ENCODE assay signal across 9 mouse cellular contexts in the genomic region with DNA sequence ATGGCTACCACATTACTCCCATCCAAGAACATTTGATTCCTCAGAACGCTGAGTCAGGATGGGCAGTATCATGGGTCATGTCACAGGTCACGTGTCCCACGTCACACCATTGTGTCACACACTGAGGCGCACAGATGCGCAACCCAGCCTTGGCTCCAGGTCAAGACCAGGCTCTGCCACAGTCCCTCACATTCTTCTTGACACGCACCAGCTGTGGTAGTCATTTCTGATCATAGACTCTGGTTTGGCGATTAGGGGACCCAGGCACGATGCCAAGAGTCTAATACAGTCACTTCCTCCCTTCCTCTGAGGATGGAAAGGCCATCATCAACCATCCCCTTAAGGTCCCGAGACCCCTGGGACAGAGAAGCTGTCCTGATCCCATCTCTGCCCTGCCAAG. TPM values are rescaled to one million over a fixed set of nuclear protein-coding genes. Genes with fewer than 3 reads are reported as not detected.
DNase-seq lines count a peak whose midpoint lies in the region; ATAC-seq and TF ChIP-seq lines count a peak whose summit lies in the region.
"Had no signal": no experiment of that assay in that cellular context is flagged by ENCODE, and none has a peak within 500 bp of the region (broad histone marks: within the 10 kb centered on the region; RNA-seq: fewer than 3 reads in every experiment).

No protein-coding gene starts in this region.

- DNase-seq in heart, adult 18-20 months: peak; percentile 63 to 77
- peak; percentile 86 for DNase-seq in lung, embryonic 14.5 days
- no peak for DNase-seq in lung, adult 2 months
- DNase-seq in heart, postnatal 36 days: peak; percentile 61 to 64
- DNase-seq in lung, postnatal 4 days: peak; percentile 59 to 80
- DNase-seq in layer of hippocampus, adult 2 months (ENCODE audit: low spot score in 2 of 2): no peak

- no peak for TF ChIP-seq POLR2A in lung, adult 2 months (IDR thresholded peaks at IDR 0.05; ENCODE audit: borderline replicate concordance, extremely low read depth, low read depth, low read length)

- no peak for TF ChIP-seq CTCF in lung, embryonic 14.5 days (IDR thresholded peaks at IDR 0.05; ENCODE audit: low read depth)
- TF ChIP-seq CTCF in lung, adult 2 months (IDR thresholded peaks at IDR 0.05; ENCODE audit: insufficient read depth, low read length): no peak
- TF ChIP-seq CTCF in layer of hippocampus, adult 2 months (conservative IDR thresholded peaks at IDR 0.05): no peak

- H3K4me2 ChIP-seq in heart, embryonic 12.5 days: no peak overlapping the region
- H3K4me2 ChIP-seq in lung, embryonic 14.5 days: no peak overlapping the region
- H3K4me2 ChIP-seq: hindbrain, embryonic 15.5 days had no signal

- H3K27me3 ChIP-seq in heart, embryonic 12.5 days (replicated peaks): no peaks in the 10 kb centered on the region
- H3K27me3 ChIP-seq in lung, embryonic 14.5 days (ENCODE audit: insufficient read depth, low read length): no peaks in the 10 kb centered on the region
- H3K27me3 ChIP-seq: hindbrain, embryonic 15.5 days had no signal

- no peak overlapping the region for H3K9ac ChIP-seq in heart, embryonic 12.5 days
- no peak overlapping the region for H3K9ac ChIP-seq in lung, embryonic 14.5 days
- H3K9ac ChIP-seq: hindbrain, embryonic 15.5 days had no signal

- no peak overlapping the region for H3K4me3 ChIP-seq in heart, embryonic 12.5 days
- H3K4me3 ChIP-seq in lung, embryonic 14.5 days (ENCODE audit: low read depth, low read length): no peak overlapping the region
- H3K4me3 ChIP-seq in lung, adult 2 months (replicated peaks; ENCODE audit: extremely low read depth, low read depth, low read length): no peak overlapping the region
- no peak overlapping the region for H3K4me3 ChIP-seq in layer of hippocampus, adult 2 months
- H3K4me3 ChIP-seq: hindbrain, embryonic 15.5 days had no signal

- intact Hi-C loops in heart, postnatal 36 days (cut with DNase I): loop anchor here (2.0 kb wide), 1 partner anchor 43 kb away; the partner anchor contains the start of gene Zfp423

- H3K9me3 ChIP-seq in heart, embryonic 12.5 days (replicated peaks): no peaks in the 10 kb centered on the region
- H3K9me3 ChIP-seq in lung, embryonic 14.5 days (ENCODE audit: low read depth, low read length): no peaks in the 10 kb centered on the region
- H3K9me3 ChIP-seq: hindbrain, embryonic 15.5 days had no signal

- ATAC-seq in heart, embryonic 12.5 days (ENCODE audit: insufficient number of reproducible peaks, low FRiP score): no peak
- ATAC-seq in lung, embryonic 14.5 days (ENCODE audit: insufficient read depth): peak; percentile 42; the same call in 1 of the 2 replicates
- ATAC-seq in erythroid progenitor cell, adult 5-6 weeks (replicated peaks; ENCODE audit: low FRiP score, poor library complexity, severe bottlenecking): no peak

- H3K36me3 ChIP-seq in heart, embryonic 12.5 days: no peaks in the 10 kb centered on the region
- H3K36me3 ChIP-seq in lung, embryonic 14.5 days (ENCODE audit: insufficient read depth): no peaks in the 10 kb centered on the region
- H3K36me3 ChIP-seq: hindbrain, embryonic 15.5 days had no signal

- no peak overlapping the region for H3K27ac ChIP-seq in heart, embryonic 12.5 days (ENCODE audit: poor library complexity, severe bottlenecking)
- no peak overlapping the region for H3K27ac ChIP-seq in lung, embryonic 14.5 days (ENCODE audit: low read depth)
- H3K27ac ChIP-seq in layer of hippocampus, adult 2 months: no peak overlapping the region
- H3K27ac ChIP-seq: hindbrain, embryonic 15.5 days had no signal

- H3K4me1 ChIP-seq in heart, embryonic 12.5 days (replicated peaks): peaks cover 42% of the 10 kb centered on the region
- peaks cover 29% of the 10 kb centered on the region for H3K4me1 ChIP-seq in lung, embryonic 14.5 days (ENCODE audit: insufficient read depth)
- H3K4me1 ChIP-seq in lung, adult 2 months (ENCODE audit: control insufficient read depth, insufficient read depth, low read length): peaks cover 8% of the 10 kb centered on the region; the same call in 1 of the 2 replicates

- WGBS in heart, embryonic 12.5 days: 66% methylated on average over 9 of the region's 9 CpGs
- 40% methylated on average over 9 of the region's 9 CpGs for WGBS in lung, embryonic 14.5 days
- WGBS in lung, adult 2 months: 50% methylated on average over 9 of the region's 9 CpGs

RNA-seq across cellular contexts. Expression of gene Zfp423, which starts 43.6 kb away (rescaled TPM):
- total RNA-seq in heart, adult 18-20 months (2021): 1 to 10 TPM; 3.6 to 4.9 TPM
- polyA plus RNA-seq in heart, embryonic 12.5 days (2016; fragmentation: Nextera tagmentation; extraction: Ambion mirVana): 6.3 and 7.6 TPM in 2 replicates
- polyA plus RNA-seq in lung, embryonic 14.5 days (2014; fragmentation: Nextera tagmentation; extraction: Ambion mirVana): 16.3 and 18.1 TPM in 2 replicates
- polyA plus RNA-seq in lung, adult 2 months (2012; rRNA removed): 6.4 and 7.5 TPM in 2 replicates
- 1 to 10 TPM; 3.8 to 5.1 TPM for total RNA-seq in heart, postnatal 36 days (2021)
- total RNA-seq in erythroid progenitor cell, adult 5-6 weeks (2015; ENCODE audit: low replicate concordance): 0.42 TPM in 1 of 2 replicates, not detected in the other
- not detected in 2 replicates for total RNA-seq in erythroid progenitor cell, adult 5-6 weeks (2017; ENCODE audit: low replicate concordance)
- total RNA-seq in layer of hippocampus, adult 2 months (2021): 10 to 100 TPM; 24.0 to 26.6 TPM

Comparison
In these comparisons a context has a peak if more than half of its experiments do, and no peak if none do; other contexts are left out.
1. DNase-seq: peak in heart, adult 18-20 months (2 of 2), lung, embryonic 14.5 days (single experiment), heart, postnatal 36 days (2 of 2) and lung, postnatal 4 days (2 of 2); none in lung, adult 2 months (single experiment) and layer of hippocampus, adult 2 months (0 of 2).
2. RNA of gene Zfp423, which starts 43.6 kb away (total RNA-seq): 24.0 to 26.6 TPM in layer of hippocampus, adult 2 months; 3.8 to 5.1 TPM in heart, postnatal 36 days, 3.6 to 4.9 TPM in heart, adult 18-20 months and 0.42 TPM in erythroid progenitor cell, adult 5-6 weeks; every median in the first group is over 4 times any median in the second.